Mouse (Mus musculus) gastrocnemius, postnatal 4 days (tissue): Measurements from ENCODE around the gene Gm7138. TPM values are rescaled to one million over a fixed set of nuclear protein-coding genes. Genes with fewer than 3 reads are reported as not detected.
"Not testable (repeated sequence)": the region's sequence is repeated elsewhere in the genome, so short reads cannot be mapped to it uniquely, and the experiment has no call there.

ENCODE experiments used
- DNase-seq, 2 experiments: peaks; one replicate each; pipeline ENCODE4 v3.0.0; 2021 to 2022; ENCODE audit warnings: low spot score in 2 of 2, mixed read lengths in 2 of 2
- long read RNA-seq, 2 experiments: library from polyadenylated mRNA; stranded (forward); transcript quantifications; one replicate each; pipeline ENCODE4 v2.0.0; 2021
- total RNA-seq, 2 experiments: library from RNA; stranded (reverse); gene quantifications; 2 replicates each; pipeline ENCODE4 v1.2.3; 2021

The Gm7138 gene
- total RNA-seq = not detected
- long read RNA-seq, experiment 1, partial matches to known transcripts = 0 of 3 reads
- long read RNA-seq, experiment 1, other reads (novel, unspliced or antisense) = 0 of 3 reads
- long read RNA-seq, experiment 2 = 0 reads

- not testable (repeated sequence) for DNase-seq
These were observed at the start of gene Gm7138 for GRCm38 (mm10) chr10:77776844-77777243. Gm7138 (minus strand) TSS chr10:77776944.

DNA sequence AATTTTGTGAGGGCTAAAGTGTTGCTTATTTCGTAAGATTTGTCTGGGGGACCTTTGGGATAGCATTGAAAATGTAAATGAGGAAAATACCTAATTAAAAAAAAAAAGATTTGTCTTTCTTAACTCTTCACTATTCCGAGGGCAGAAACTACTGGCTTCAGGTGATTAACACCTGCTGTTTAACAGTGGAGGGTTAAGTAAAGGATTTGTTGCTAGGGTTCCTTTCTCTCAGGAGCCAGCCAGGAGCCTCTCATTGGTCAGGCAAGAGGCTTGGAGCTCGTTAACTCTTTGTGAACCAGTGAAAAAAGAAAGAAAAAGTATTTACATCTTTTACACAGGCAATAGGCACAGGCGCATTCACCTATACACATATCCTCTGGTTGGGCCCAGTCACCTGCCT is 42.5 kb upstream of the Gm7138 start:
- no peak for DNase-seq

DNA sequence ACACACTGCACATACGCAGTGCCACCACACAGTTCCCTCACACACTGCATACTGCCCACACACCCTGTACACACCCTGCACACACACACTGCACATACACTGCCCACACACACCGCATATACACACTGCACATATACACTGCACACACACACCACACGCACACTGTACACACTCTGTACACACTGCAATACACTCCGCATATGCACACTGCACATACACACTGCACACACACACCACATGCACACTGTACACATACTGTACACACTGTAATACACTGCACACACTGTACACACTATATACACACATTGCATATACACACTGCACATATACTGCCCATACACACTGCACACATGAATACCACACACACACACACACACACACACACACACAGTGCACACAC is 41.8 kb upstream of the Gm7138 start:
- DNase-seq = no peak

GRCm38 (mm10) chr10:77815514-77815913 is 38.8 kb upstream of the Gm7138 start:
- no peak for DNase-seq

GRCm38 (mm10) chr10:77814382-77814781 is 37.6 kb upstream of the Gm7138 start, which contains the start of gene Gm2696:
Gm2696 (plus strand) TSS chr10:77814682.
- no peak for DNase-seq

- DNase-seq = no peak
These were observed 35.0 kb upstream of the Gm7138 start, which contains the start of gene Gm9507 for GRCm38 (mm10) chr10:77811743-77812142. Gm9507 (minus strand) TSS chr10:77811843.

DNA sequence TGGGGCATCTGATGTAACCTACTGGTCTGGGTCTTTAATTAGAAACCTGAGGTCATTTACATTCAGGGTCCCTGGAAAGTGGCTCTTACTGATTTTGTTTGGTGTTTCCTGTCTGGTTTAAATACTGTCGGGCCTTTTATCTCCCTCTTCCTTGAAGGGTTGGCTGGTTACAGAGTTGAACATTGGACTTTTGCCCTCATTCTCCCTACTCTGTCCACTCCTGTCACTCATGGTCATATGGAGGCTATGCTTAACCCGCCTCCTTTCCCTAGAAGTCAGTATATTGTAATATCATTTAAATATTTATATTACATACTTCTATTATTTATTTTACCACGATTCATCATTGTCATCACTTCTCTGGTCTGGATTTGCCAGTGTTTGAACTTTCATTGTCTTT is 27.4 kb upstream of the Gm7138 start:
- DNase-seq = no peak

DNA sequence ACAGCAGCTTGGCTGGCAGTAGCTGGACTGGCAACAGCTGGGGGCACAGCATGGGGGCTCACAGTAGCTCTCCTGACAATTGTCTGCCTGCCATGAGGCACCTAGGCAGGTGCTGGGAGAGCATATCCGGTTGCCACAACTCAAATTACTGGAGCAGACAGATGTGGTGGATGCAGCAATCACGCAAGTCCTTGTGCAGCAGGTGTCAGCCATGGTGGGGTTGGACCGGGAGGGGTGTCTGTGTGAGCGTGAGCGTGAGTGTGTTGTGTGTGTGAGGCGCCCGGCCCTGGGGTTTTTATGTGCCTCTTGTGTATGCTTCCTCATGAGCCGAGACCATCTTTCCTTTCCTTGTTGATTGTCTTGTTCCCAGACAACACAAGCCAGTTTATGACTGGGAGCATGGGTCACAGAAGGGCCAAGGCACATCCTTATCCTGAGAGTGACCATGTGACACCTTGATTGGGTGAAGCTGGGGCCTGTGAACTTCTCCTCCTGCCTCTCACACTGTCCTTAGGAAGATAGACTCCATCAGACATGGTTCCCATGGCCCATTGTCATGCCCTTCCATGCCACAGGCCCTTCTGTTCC is 22.3 kb upstream of the Gm7138 start, which contains the start of gene Gm19668:
Gene Gm19668, minus strand, starts transcription at position 213 of the 588 bp plus-strand sequence.
- DNase-seq = no peak

DNA sequence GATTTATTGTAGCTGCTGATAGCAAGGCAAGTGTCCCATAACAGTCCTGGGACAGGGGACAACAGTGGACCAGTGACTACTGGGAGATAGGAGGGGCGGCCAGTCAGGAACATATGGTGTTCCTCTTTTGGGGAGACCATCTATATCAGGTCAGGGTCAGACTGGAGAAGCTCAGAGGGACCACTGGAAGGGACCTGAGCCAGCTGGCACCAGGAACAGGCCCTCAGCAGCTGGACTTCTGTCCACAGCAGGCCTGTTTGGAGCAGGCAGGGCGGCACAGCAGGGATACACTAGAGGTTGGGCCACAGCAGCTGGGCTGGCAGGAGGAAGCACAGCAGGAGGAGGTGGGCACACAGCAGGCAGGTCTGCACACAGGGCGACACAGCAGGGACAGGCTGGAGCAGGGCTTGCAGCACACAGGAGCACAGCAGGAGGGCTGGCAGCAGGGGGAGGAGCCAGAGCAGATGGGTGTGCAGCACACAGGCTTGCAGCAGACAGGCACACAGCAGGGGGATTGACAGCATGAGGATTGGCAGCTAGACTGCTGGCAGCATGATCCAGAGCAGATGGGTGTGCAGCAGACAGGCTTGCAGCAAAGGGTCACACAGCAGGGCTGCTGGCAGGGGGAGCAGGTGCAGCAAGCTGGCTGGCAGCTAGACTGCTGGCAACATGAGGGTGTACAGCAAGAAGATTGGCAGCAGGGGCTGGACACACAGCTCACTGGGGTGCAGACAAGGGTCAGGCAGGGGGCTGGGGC is 21.6 kb upstream of the Gm7138 start:
- not testable (repeated sequence) for DNase-seq

- no peak for DNase-seq
These were observed 20.9 kb upstream of the Gm7138 start for GRCm38 (mm10) chr10:77797677-77798076.

- no peak for DNase-seq
These were observed 18.2 kb upstream of the Gm7138 start, which contains the start of gene Gm9639 for GRCm38 (mm10) chr10:77794976-77795375. Gm9639 (minus strand) TSS chr10:77795076.

DNA sequence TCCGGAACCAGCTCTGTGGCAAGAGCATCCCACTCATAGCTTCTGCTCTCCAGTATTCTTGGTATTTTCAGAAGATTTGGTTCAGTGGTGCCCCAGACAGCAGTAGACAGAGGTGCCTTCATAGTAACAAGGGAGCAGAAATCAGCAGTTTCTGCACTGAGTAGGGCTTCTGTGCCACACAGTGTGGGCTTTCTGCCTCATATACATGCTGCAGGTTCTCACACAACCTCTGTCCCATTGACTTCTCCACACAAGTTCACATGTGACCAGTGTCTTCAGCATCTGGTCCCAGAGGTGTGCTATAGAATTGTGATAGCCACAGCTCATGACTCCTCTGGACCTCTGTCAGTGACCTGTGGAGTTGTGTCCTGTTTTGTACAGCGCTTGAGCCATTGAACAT is 11.9 kb upstream of the Gm7138 start:
- no peak for DNase-seq

GRCm38 (mm10) chr10:77787876-77788275 is 11.1 kb upstream of the Gm7138 start, which contains the start of gene Gm7137:
Gm7137 (minus strand) TSS chr10:77788200.
- peak in 1 of 2 experiments; percentile 11 for DNase-seq

DNA sequence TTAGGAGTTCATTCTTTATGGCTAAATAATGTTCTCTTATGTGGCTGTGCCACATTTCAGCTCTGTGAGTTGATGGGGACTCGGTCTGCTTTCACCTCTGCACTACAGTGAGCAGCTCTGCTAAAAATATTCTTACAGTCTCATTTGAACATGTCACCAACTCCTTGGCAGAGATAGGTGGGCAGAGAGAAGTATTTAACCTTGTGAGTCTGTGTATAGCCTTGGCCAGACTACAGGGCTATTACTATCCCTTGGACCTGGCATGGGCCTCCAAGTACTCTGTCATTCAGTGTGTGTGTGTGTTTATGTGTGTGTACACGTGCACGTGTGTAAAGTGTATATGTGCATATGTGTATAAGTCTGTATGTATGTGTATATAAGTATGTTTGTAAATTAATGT is 6.7 kb upstream of the Gm7138 start:
- DNase-seq = not testable (repeated sequence)

GRCm38 (mm10) chr10:77782442-77782841 is 5.7 kb upstream of the Gm7138 start, which contains the start of gene Gm3250:
Gm3250 (minus strand) TSS chr10:77782542.
- not testable (repeated sequence) for DNase-seq

GRCm38 (mm10) chr10:77772142-77772541 is 4.6 kb downstream of the Gm7138 start:
- DNase-seq = not testable (repeated sequence)

GRCm38 (mm10) chr10:77771225-77771624 is 5.5 kb downstream of the Gm7138 start, which contains the start of gene Gm3238:
Gm3238 (minus strand) TSS chr10:77771325.
- not testable (repeated sequence) for DNase-seq

DNA sequence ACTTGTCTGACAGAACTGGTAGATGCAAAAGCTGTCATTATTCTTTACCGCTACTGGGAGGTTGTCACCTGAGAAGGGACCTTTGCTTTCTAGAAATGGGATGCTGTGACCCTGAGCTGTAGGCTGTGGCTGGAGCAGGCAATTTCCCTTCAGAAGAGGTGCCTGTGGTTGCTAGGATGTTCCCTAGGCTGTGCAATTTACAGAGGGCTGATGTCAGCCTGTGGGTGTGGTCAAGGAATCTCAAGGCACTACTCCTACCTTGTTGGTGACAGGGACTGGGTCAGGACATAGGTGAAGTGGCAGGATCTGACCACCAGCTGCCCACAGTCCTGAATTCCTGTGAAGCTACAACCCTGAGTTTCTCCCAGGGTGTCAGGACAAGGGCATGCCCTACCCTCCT is 7.0 kb downstream of the Gm7138 start:
- no peak for DNase-seq

DNA sequence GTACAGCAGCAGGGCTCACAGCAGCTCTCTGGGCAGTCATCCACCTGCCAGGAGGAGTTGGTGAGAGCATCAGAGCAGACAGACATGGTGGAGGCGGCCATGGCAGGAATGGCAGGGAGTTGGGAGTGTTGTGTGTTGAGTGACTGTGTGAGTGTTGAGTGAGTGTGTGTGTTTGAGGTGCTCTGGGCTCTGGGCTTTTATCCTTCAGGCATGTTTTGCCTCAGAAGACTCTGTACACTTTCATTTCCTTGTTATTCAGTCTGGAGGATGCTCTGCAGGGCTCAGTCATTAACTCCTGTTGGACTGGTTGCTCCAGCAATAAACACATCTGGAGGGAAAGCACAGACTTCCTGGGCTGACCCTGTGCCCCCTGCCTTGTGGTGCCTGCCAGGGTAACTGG is 17.2 kb downstream of the Gm7138 start, which contains the start of gene Gm3233:
Gene Gm3233, minus strand, starts transcription at position 101 of the 400 bp plus-strand sequence.
- not testable (repeated sequence) for DNase-seq

GRCm38 (mm10) chr10:77753448-77753847 is 23.3 kb downstream of the Gm7138 start:
- no peak for DNase-seq

- DNase-seq = not testable (repeated sequence)
These were observed 24.4 kb downstream of the Gm7138 start for GRCm38 (mm10) chr10:77752312-77752711.

- DNase-seq = not testable (repeated sequence)
These were observed 25.5 kb downstream of the Gm7138 start, which contains the start of gene Gm9736 for GRCm38 (mm10) chr10:77751254-77751653. Gm9736 (minus strand) TSS chr10:77751354.
